In genomic region chr1:133047575-133047974, GRCm38 (mm10) we compare ENCODE assay signal across 8 mouse cellular contexts. TPM values are rescaled to one million over a fixed set of nuclear protein-coding genes. Genes with fewer than 3 reads are reported as not detected.
A peak's percentile ranks its signal among the peaks of the same experiment; 100 is the strongest.
DNase-seq lines count a peak whose midpoint lies in the region; ATAC-seq lines count a peak whose summit lies in the region.

No protein-coding gene starts in this region.

- peak overlapping the region; percentile 71 for H3K27ac ChIP-seq in embryonic facial prominence, embryonic 12.5 days
- peak overlapping the region; percentile 99 for H3K27ac ChIP-seq in hindbrain, embryonic 13.5 days
- peak overlapping the region; percentile 98 for H3K27ac ChIP-seq in midbrain, embryonic 13.5 days

- intact Hi-C loops in heart, postnatal 25 days (cut with DNase I): loop anchor here (2.0 to 10.0 kb wide), 3 partner anchors 19 to 567 kb away; partner anchors contain the start of gene Snrpe

- peaks cover 40% of the 10 kb centered on the region for H3K4me1 ChIP-seq in embryonic facial prominence, embryonic 12.5 days
- peaks cover 59% of the 10 kb centered on the region for H3K4me1 ChIP-seq in hindbrain, embryonic 13.5 days (replicated peaks)
- peaks cover 55% of the 10 kb centered on the region for H3K4me1 ChIP-seq in midbrain, embryonic 13.5 days (replicated peaks)

- H3K4me2 ChIP-seq in embryonic facial prominence, embryonic 12.5 days (replicated peaks): peak overlapping the region; percentile 72
- peak overlapping the region; percentile 83 for H3K4me2 ChIP-seq in hindbrain, embryonic 13.5 days
- H3K4me2 ChIP-seq in midbrain, embryonic 13.5 days (replicated peaks): peak overlapping the region; percentile 84

- no peaks in the 10 kb centered on the region for H3K36me3 ChIP-seq in embryonic facial prominence, embryonic 12.5 days
- H3K36me3 ChIP-seq in hindbrain, embryonic 13.5 days: no peaks in the 10 kb centered on the region
- H3K36me3 ChIP-seq in midbrain, embryonic 13.5 days: no peaks in the 10 kb centered on the region

- WGBS in embryonic facial prominence, embryonic 12.5 days: 51% methylated on average over 8 of the region's 8 CpGs
- WGBS in hindbrain, embryonic 13.5 days: 25% methylated on average over 8 of the region's 8 CpGs
- WGBS in midbrain, embryonic 13.5 days: 34% methylated on average over 8 of the region's 8 CpGs

- no peaks in the 10 kb centered on the region for H3K9me3 ChIP-seq in embryonic facial prominence, embryonic 12.5 days
- H3K9me3 ChIP-seq in hindbrain, embryonic 13.5 days: no peaks in the 10 kb centered on the region
- H3K9me3 ChIP-seq in midbrain, embryonic 13.5 days: no peaks in the 10 kb centered on the region

- H3K9ac ChIP-seq in embryonic facial prominence, embryonic 12.5 days: 0 out of 2 replicates have a peak overlapping the region, but pooled peaks have one; percentile 17
- peak overlapping the region; percentile 99 for H3K9ac ChIP-seq in hindbrain, embryonic 13.5 days
- peak overlapping the region; percentile 98 for H3K9ac ChIP-seq in midbrain, embryonic 13.5 days (replicated peaks)

- H3K4me3 ChIP-seq in embryonic facial prominence, embryonic 12.5 days: peak overlapping the region; percentile 80
- H3K4me3 ChIP-seq in hindbrain, embryonic 13.5 days: peak overlapping the region; percentile 88
- peak overlapping the region; percentile 84 for H3K4me3 ChIP-seq in midbrain, embryonic 13.5 days (replicated peaks)

- DNase-seq in heart, adult 18-20 months: peak; percentile 33 to 48
- no peak for DNase-seq in heart, postnatal 25 days (ENCODE audit: low spot score)
- DNase-seq in testis, postnatal 10 days (ENCODE audit: low spot score): no peak
- no peak for DNase-seq in layer of hippocampus, adult 18-20 months (ENCODE audit: low spot score in 2 of 2)
- DNase-seq in ovary, adult 18-20 months (ENCODE audit: low spot score): no peak

- ATAC-seq in embryonic facial prominence, embryonic 12.5 days (ENCODE audit: insufficient number of reproducible peaks, insufficient read depth, low FRiP score, low TSS enrichment): no peak
- ATAC-seq in hindbrain, embryonic 13.5 days (ENCODE audit: low FRiP score): no peak
- ATAC-seq in midbrain, embryonic 13.5 days: no peak

- H3K27me3 ChIP-seq in embryonic facial prominence, embryonic 12.5 days: no peaks in the 10 kb centered on the region
- H3K27me3 ChIP-seq in hindbrain, embryonic 13.5 days: no peaks in the 10 kb centered on the region
- H3K27me3 ChIP-seq in midbrain, embryonic 13.5 days: no peaks in the 10 kb centered on the region

RNA-seq across cellular contexts. Expression of gene Pik3c2b, which starts 2.1 kb away (rescaled TPM):
- 10 to 100 TPM; 13.9 to 14.3 TPM for total RNA-seq in heart, adult 18-20 months (2021)
- total RNA-seq in heart, postnatal 25 days (2021): 10 to 100 TPM; 19.9 to 21.2 TPM
- 9.8 and 10.8 TPM in 2 replicates for polyA plus RNA-seq in embryonic facial prominence, embryonic 12.5 days (2016; fragmentation: Nextera tagmentation; extraction: Ambion mirVana)
- 14.6 and 15.3 TPM in 2 replicates for polyA plus RNA-seq in hindbrain, embryonic 13.5 days (2015; fragmentation: Nextera tagmentation; extraction: Ambion mirVana)
- 14.6 and 17.0 TPM in 2 replicates for polyA plus RNA-seq in midbrain, embryonic 13.5 days (2015; fragmentation: Nextera tagmentation; extraction: Ambion mirVana)
- total RNA-seq in layer of hippocampus, adult 18-20 months (2021): 10 to 100 TPM; 14.5 to 15.0 TPM

RNA-seq across cellular contexts. Expression of gene Mdm4, which starts 17.2 kb away (rescaled TPM):
- 10 to 100 TPM; 19.7 to 27.7 TPM for total RNA-seq in heart, adult 18-20 months (2021)
- 10 to 100 TPM; 25.0 to 29.0 TPM for total RNA-seq in heart, postnatal 25 days (2021)
- polyA plus RNA-seq in embryonic facial prominence, embryonic 12.5 days (2016; fragmentation: Nextera tagmentation; extraction: Ambion mirVana): 46.9 and 49.0 TPM in 2 replicates
- polyA plus RNA-seq in hindbrain, embryonic 13.5 days (2015; fragmentation: Nextera tagmentation; extraction: Ambion mirVana): 41.5 and 48.0 TPM in 2 replicates
- 42.3 and 46.1 TPM in 2 replicates for polyA plus RNA-seq in midbrain, embryonic 13.5 days (2015; fragmentation: Nextera tagmentation; extraction: Ambion mirVana)
- 10 to 100 TPM; 68.0 to 86.7 TPM for total RNA-seq in layer of hippocampus, adult 18-20 months (2021)

Comparison
In these comparisons a context has a peak if more than half of its experiments do, and no peak if none do; other contexts are left out.
1. DNase-seq: peak in heart, adult 18-20 months (2 of 2); none in heart, postnatal 25 days (single experiment), testis, postnatal 10 days (single experiment), layer of hippocampus, adult 18-20 months (0 of 2) and ovary, adult 18-20 months (single experiment).
2. H3K9ac ChIP-seq: peak in every context shown above with its lines; median percentile 99 in hindbrain, embryonic 13.5 days; 98 in midbrain, embryonic 13.5 days; 17 in embryonic facial prominence, embryonic 12.5 days.
3. Peak in every context shown above with its lines, with median percentiles within 50 percentile points of each other: H3K27ac ChIP-seq, H3K4me2 ChIP-seq and H3K4me3 ChIP-seq.